In the genomic region with DNA sequence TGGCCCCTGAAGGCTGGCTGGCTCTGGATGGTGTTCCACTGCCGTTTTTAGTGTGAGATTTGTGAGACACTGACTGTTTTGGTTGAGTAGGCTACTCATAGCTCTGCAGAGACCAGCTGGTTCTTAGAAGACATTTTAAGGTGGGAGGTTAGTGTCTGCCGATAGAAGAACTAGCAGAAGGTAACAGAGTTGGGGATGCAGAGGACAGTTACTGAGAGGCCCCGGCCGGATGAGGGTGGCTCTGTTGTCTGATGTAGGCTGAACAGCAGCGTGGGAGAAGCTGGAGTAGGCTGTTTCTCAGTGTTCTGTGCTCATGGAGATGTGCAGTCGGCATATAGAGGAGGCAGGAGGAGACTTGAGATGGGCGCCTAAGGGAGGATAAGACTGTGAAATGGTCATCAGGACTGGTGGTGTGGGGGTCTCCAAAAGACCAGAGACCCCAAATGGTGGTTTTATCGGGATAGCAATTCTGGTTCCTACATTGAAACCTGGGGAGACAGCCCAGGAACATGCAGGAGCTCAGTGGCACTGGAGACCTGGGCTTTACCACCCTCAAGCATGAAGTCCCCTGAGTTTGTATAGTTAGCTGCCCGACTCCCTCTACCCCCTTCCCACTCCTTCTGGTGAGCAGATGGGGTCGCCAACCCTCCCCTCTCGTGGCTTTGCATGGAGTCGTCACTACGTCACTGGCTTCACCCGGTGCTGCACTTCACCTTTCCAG, we compare ENCODE assay signal across 24 mouse cellular contexts. TPM values are rescaled to one million over a fixed set of nuclear protein-coding genes. Genes with fewer than 3 reads are reported as not detected.
"Had no signal": no experiment of that assay in that cellular context is flagged by ENCODE, and none has a peak within 500 bp of the region (broad histone marks: within the 10 kb centered on the region; RNA-seq: fewer than 3 reads in every experiment).

No protein-coding gene starts in this region.

- DNase-seq: kidney, adult 2 months; kidney, postnatal 25 days; layer of hippocampus, postnatal 36 days; lung, adult 18-20 months; lung, postnatal 10 days; lung, postnatal 36 days; midbrain, embryonic 14.5 days; retina, postnatal 1 day; thymus, adult 2 months; thymus, postnatal 14 days; thymus, postnatal 4 days had no signal

- H3K4me3 ChIP-seq: limb, embryonic 12.5 days; limb, embryonic 15.5 days; liver, embryonic 15.5 days; lung, embryonic 15.5 days; megakaryocyte, embryonic 14.5 days; midbrain, embryonic 10.5 days; neural tube, embryonic 12.5 days; neural tube, embryonic 15.5 days had no signal

- ATAC-seq: intestine, postnatal 0 days had no signal

- H3K27me3 ChIP-seq: limb, embryonic 12.5 days; limb, embryonic 15.5 days; liver, embryonic 15.5 days; lung, embryonic 15.5 days; megakaryocyte, embryonic 14.5 days; neural tube, embryonic 12.5 days; neural tube, embryonic 15.5 days had no signal

- H3K27ac ChIP-seq: kidney, postnatal 0 days; limb, embryonic 12.5 days; limb, embryonic 15.5 days; liver, embryonic 15.5 days; lung, embryonic 15.5 days; midbrain, embryonic 10.5 days; neural tube, embryonic 12.5 days; neural tube, embryonic 15.5 days had no signal

- H3K9ac ChIP-seq: limb, embryonic 12.5 days; limb, embryonic 15.5 days; liver, embryonic 15.5 days; lung, embryonic 15.5 days; neural tube, embryonic 12.5 days; neural tube, embryonic 15.5 days had no signal

- H3K9me3 ChIP-seq: limb, embryonic 12.5 days; limb, embryonic 15.5 days; liver, embryonic 15.5 days; lung, embryonic 15.5 days; megakaryocyte, embryonic 14.5 days; midbrain, embryonic 10.5 days; neural tube, embryonic 12.5 days; neural tube, embryonic 15.5 days had no signal

- H3K4me2 ChIP-seq: limb, embryonic 12.5 days; limb, embryonic 15.5 days; liver, embryonic 11.5 days; liver, embryonic 15.5 days; lung, embryonic 15.5 days; neural tube, embryonic 12.5 days; neural tube, embryonic 15.5 days had no signal

RNA-seq across cellular contexts. Expression of a gene that starts 29.4 kb away (rescaled TPM):
- total RNA-seq: layer of hippocampus, postnatal 36 days; left cerebral cortex, postnatal 25 days had no signal
- polyA plus RNA-seq: limb, embryonic 12.5 days; liver, embryonic 11.5 days; liver, embryonic 15.5 days; midbrain, embryonic 10.5 days; spleen, adult 2 months had no signal
